Mouse (Mus musculus): ENCODE measurements around the gene Gfi1b.

DNA sequence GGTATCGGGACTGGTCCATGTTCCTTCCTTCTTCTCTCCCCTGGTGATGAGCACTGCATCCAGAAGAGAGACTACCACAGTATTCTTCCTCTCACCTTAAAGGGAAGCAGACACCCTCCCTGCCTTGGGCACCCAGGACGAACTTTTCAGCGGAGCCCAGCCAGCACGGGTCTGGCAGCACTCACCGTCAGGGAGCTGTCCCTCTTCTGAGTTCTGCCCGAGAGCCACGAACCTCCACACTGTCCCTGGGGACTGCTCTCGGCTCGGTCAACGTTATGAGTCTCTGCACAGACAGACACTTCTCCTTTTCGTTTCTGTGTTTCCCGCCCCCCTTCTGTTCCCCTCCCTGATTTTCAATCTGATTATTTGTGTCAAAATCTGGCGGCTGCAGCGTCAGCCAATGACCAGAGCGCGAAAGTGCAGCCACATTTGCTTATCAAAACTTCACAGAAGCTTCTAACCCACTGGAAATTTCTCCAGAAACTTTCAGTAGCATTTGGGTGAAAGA lies at the start of gene Gfi1b:
- TF ChIP-seq CTCF (IDR thresholded peaks at IDR 0.05; ENCODE audit: low read depth) (no peak), EP300 (IDR thresholded peaks at IDR 0.05; ENCODE audit: low read depth) (peak; percentile 96)
